Mouse (Mus musculus) retina, postnatal 7 days (tissue): ENCODE data around the gene Tbc1d13.
"Not testable (repeated sequence)": the region's sequence is repeated elsewhere in the genome, so short reads cannot be mapped to it uniquely, and the experiment has no call there.

Experiments used
- DNase-seq: peaks from one replicate; pipeline ENCODE4 v3.0.0-alpha.2; 2012; ENCODE audit warnings: low read depth, low spot score

Gene Tbc1d13

GRCm38 (mm10) chr2:30128789-30129188 lies 4.8 kb upstream of the Tbc1d13 start:
- peak; percentile 27 for DNase-seq

GRCm38 (mm10) chr2:30130156-30130555 lies 3.4 kb upstream of the Tbc1d13 start:
- no peak for DNase-seq

- DNase-seq = not testable (repeated sequence)
Measured at GRCm38 (mm10) chr2:30131240-30131639, 2.3 kb upstream of the Tbc1d13 start.

GRCm38 (mm10) chr2:30132801-30133612 lies 539 bp upstream of the Tbc1d13 start:
- no peak for DNase-seq

GRCm38 (mm10) chr2:30134378-30134711 lies 799 bp downstream of the Tbc1d13 start:
- no peak for DNase-seq

GRCm38 (mm10) chr2:30134928-30135620 lies 1.5 kb downstream of the Tbc1d13 start:
- no peak for DNase-seq

GRCm38 (mm10) chr2:30136458-30136857 lies 2.9 kb downstream of the Tbc1d13 start:
- no peak for DNase-seq

GRCm38 (mm10) chr2:30140021-30140420 lies 6.5 kb downstream of the Tbc1d13 start:
- DNase-seq = not testable (repeated sequence)

GRCm38 (mm10) chr2:30144436-30144835 lies 10.9 kb downstream of the Tbc1d13 start:
- DNase-seq = no peak

- DNase-seq = no peak
Measured at GRCm38 (mm10) chr2:30147466-30147865, 13.9 kb downstream of the Tbc1d13 start.

GRCm38 (mm10) chr2:30151840-30152239 lies 18.3 kb downstream of the Tbc1d13 start:
- no peak for DNase-seq

- no peak for DNase-seq
Measured at GRCm38 (mm10) chr2:30152616-30153015, 19.1 kb downstream of the Tbc1d13 start.

- DNase-seq = not testable (repeated sequence)
Measured at GRCm38 (mm10) chr2:30159871-30160270, 26.3 kb downstream of the Tbc1d13 start.

- DNase-seq = peak; percentile 31
Measured at GRCm38 (mm10) chr2:30161809-30162208, 28.3 kb downstream of the Tbc1d13 start.

GRCm38 (mm10) chr2:30164340-30164932 lies 30.9 kb downstream of the Tbc1d13 start:
- no peak for DNase-seq

GRCm38 (mm10) chr2:30166677-30167076 lies 33.1 kb downstream of the Tbc1d13 start:
- DNase-seq = peak; percentile 3

GRCm38 (mm10) chr2:30171371-30171996 lies 37.9 kb downstream of the Tbc1d13 start, which contains the start of gene Endog:
Endog (plus strand) TSS chr2:30171493.
- peak; percentile 70 for DNase-seq

- DNase-seq = no peak
Measured at GRCm38 (mm10) chr2:30171997-30172382, 38.4 kb downstream of the Tbc1d13 start.

GRCm38 (mm10) chr2:30173541-30174240 lies 40.1 kb downstream of the Tbc1d13 start:
- no peak for DNase-seq

GRCm38 (mm10) chr2:30175897-30176296 lies 42.4 kb downstream of the Tbc1d13 start:
- no peak for DNase-seq

- no peak for DNase-seq
Measured at GRCm38 (mm10) chr2:30176561-30176960, 43.0 kb downstream of the Tbc1d13 start.
